ENCODE assay signal across 9 mouse cellular contexts in the genomic region with DNA sequence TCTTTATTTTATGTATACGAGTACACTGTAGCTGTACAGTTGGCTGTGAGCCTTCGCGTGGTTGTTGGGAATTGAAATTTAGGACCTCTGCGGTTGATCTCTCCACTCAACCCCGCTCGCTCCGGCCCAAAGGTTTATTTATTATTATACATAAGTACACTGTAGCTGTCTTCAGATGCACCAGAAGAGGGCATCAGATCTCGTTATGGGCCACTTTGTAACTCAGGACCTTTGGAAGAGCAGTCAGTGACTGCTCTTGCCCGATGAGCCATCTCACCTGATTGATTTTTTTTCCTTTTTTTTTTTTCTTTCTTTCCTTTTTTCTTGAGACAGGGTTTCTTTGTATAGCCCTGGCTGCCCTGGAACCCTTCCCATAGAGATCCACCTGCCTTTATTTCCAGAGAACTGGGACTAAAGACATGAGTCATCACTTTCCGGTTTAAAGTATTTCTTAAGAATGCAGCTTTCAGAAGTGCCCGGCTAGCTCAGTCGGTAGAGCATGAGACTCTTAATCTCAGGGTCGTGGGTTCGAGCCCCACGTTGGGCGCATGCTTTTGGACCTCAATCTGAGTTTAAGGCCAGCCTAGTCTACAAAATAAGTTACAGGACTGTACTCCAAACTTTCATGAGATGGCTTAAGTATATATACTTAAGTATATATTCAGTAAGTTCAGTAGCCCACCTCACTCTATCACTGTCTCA. TPM values are rescaled to one million over a fixed set of nuclear protein-coding genes. Genes with fewer than 3 reads are reported as not detected.
A peak's percentile ranks its signal among the peaks of the same experiment; 100 is the strongest.
DNase-seq lines count a peak whose midpoint lies in the region; ATAC-seq lines count a peak whose summit lies in the region.
"Had no signal": no experiment of that assay in that cellular context is flagged by ENCODE, and none has a peak within 500 bp of the region (broad histone marks: within the 10 kb centered on the region; RNA-seq: fewer than 3 reads in every experiment).

No protein-coding gene starts in this region.

- H3K4me3 ChIP-seq in forebrain, embryonic 12.5 days (replicated peaks), result no peak overlapping the region
- H3K4me3 ChIP-seq in forebrain, embryonic 14.5 days (ENCODE audit: low read depth, low read length), result no peak overlapping the region

- H3K36me3 ChIP-seq in forebrain, embryonic 12.5 days (replicated peaks), result no peaks in the 10 kb centered on the region
- no peaks in the 10 kb centered on the region for H3K36me3 ChIP-seq in forebrain, embryonic 14.5 days (ENCODE audit: control insufficient read depth, insufficient read depth, low read length)

- H3K27ac ChIP-seq in forebrain, embryonic 12.5 days, result no peak overlapping the region
- H3K27ac ChIP-seq in forebrain, embryonic 14.5 days (ENCODE audit: low read depth, low read length), result no peak overlapping the region

- no peak overlapping the region for H3K9ac ChIP-seq in forebrain, embryonic 12.5 days
- no peak overlapping the region for H3K9ac ChIP-seq in forebrain, embryonic 14.5 days (ENCODE audit: low read length)

- WGBS in forebrain, embryonic 12.5 days, result 5% methylated on average over 16 of the region's 16 CpGs
- 5% methylated on average over 16 of the region's 16 CpGs for WGBS in forebrain, embryonic 14.5 days

- peaks cover 14% of the 10 kb centered on the region for H3K4me1 ChIP-seq in forebrain, embryonic 12.5 days
- no peaks in the 10 kb centered on the region for H3K4me1 ChIP-seq in forebrain, embryonic 14.5 days (ENCODE audit: control insufficient read depth, insufficient read depth, low read length)

- H3K9me3 ChIP-seq in forebrain, embryonic 12.5 days, result no peaks in the 10 kb centered on the region
- H3K9me3 ChIP-seq in forebrain, embryonic 14.5 days (replicated peaks; ENCODE audit: control insufficient read depth, low read length), result no peaks in the 10 kb centered on the region

- peaks cover 74% of the 10 kb centered on the region for H3K27me3 ChIP-seq in forebrain, embryonic 12.5 days
- H3K27me3 ChIP-seq in forebrain, embryonic 14.5 days (replicated peaks; ENCODE audit: control insufficient read depth, insufficient read depth, low read length), result peaks cover 11% of the 10 kb centered on the region; the same call in 1 of the 2 replicates

- peak overlapping the region; percentile 21 for H3K4me2 ChIP-seq in forebrain, embryonic 12.5 days
- no peak overlapping the region for H3K4me2 ChIP-seq in forebrain, embryonic 14.5 days (ENCODE audit: low read length)

- ATAC-seq in forebrain, embryonic 12.5 days (ENCODE audit: low FRiP score), result no peak
- ATAC-seq in forebrain, embryonic 14.5 days, result no peak
- no peak for ATAC-seq in monocyte, adult 5-6 weeks (replicated peaks; ENCODE audit: insufficient number of reproducible peaks, low FRiP score, low TSS enrichment, poor library complexity, severe bottlenecking)

- no peak for DNase-seq in forebrain, embryonic 14.5 days (ENCODE audit: low spot score)
- peak; percentile 23 for DNase-seq in urinary bladder, postnatal 25 days (ENCODE audit: low spot score)
- DNase-seq in urinary bladder, adult 2 months (ENCODE audit: low spot score), result no peak
- DNase-seq in frontal cortex, postnatal 25 days (ENCODE audit: low spot score in 2 of 2), result peak; percentile 27 to 47
- DNase-seq in left cerebral cortex, adult 8-10 months (ENCODE audit: low spot score in 2 of 2), result peak; percentile 8 to 21
- peak; percentile 50 to 65 for DNase-seq in right cerebral cortex, postnatal 10 days (ENCODE audit: low spot score in 2 of 2)

RNA-seq across cellular contexts. Expression of a gene that starts 24.2 kb away (rescaled TPM):
- not detected in 2 replicates for polyA plus RNA-seq in forebrain, embryonic 12.5 days (2016; fragmentation: Nextera tagmentation; extraction: Ambion mirVana)
- not detected in 2 replicates for polyA plus RNA-seq in forebrain, embryonic 14.5 days (2014; fragmentation: Nextera tagmentation; extraction: Ambion mirVana)
- 0.15 and 0.29 TPM in 2 replicates for polyA plus RNA-seq in urinary bladder, adult 2 months (2012; rRNA removed)
- total RNA-seq in left cerebral cortex, adult 8-10 months (2022), result not detected
- total RNA-seq in monocyte, adult 5-6 weeks (2017), result not detected in 3 replicates
- polyA plus RNA-seq: neural tube, embryonic 14.5 days had no signal

Comparison
In these comparisons a context has a peak if more than half of its experiments do, and no peak if none do; other contexts are left out.
1. DNase-seq: peak in urinary bladder, postnatal 25 days (single experiment), frontal cortex, postnatal 25 days (2 of 2), left cerebral cortex, adult 8-10 months (2 of 2) and right cerebral cortex, postnatal 10 days (2 of 2); none in forebrain, embryonic 14.5 days (single experiment) and urinary bladder, adult 2 months (single experiment).